Mouse (Mus musculus) regulatory T cell (primary cell): ENCODE measurements around the gene Samm50.
"Not testable (repeated sequence)": the region's sequence is repeated elsewhere in the genome, so short reads cannot be mapped to it uniquely, and the experiment has no call there.

Experiments
- in situ Hi-C: fragments of 300-600 bp; cut with MboI, MseI; formaldehyde crosslinking; loops from one replicate; pipeline ENCODE4 v1.15.1; 2025; ENCODE audit warnings: high pct_unique_total_duplicates

Gene Samm50

GRCm38 (mm10) chr15:84192058-84192791 lies at the start of gene Samm50:
TSS of gene Samm50 (plus strand) at chr15:84192241.
- in situ Hi-C loops = no loop called here

DNA sequence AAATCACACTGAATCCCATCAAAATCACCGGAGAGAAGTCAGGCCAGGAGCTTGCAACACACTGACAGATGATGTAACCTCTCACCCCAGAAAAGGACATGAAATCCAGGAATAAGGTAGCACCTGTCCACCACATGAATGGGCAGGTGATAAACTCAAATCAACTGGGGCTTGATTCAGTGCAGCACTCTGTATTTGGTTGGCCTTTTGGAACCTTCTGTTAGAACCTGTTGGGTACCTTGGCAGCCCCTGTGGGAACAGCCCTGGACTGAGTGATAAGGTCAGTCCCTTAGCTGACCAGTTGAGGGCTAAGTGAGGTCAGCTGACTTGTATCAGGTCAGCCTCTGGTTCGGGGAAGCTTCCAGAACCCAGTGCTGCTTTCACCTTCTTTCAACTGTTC lies 35.9 kb upstream of the Samm50 start:
- in situ Hi-C loops = no loop called here

GRCm38 (mm10) chr15:84157530-84157929 lies 34.5 kb upstream of the Samm50 start:
- in situ Hi-C loops = not testable (repeated sequence)

DNA sequence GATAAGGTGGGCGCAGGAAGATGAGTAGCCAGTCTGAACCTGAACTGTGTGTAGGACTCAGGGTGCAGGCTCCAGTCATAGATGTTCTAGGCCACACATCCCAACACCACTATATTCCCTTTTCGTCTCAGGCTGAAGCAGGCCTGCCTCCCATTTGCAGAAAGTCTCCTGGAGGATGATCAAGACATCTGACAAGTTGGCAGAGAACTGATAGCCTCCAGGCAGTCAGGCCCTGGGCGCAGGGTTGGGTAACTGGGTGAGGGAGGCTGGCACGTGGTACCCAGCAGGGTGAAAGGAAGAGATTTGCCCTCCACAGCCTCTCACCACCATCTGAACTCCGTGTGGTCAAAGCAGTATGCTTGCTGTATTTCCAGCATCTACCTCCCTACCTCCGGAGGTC lies 30.2 kb upstream of the Samm50 start:
- in situ Hi-C loops = no loop called here

GRCm38 (mm10) chr15:84166818-84167217 lies 25.2 kb upstream of the Samm50 start:
- in situ Hi-C loops = no loop called here

DNA sequence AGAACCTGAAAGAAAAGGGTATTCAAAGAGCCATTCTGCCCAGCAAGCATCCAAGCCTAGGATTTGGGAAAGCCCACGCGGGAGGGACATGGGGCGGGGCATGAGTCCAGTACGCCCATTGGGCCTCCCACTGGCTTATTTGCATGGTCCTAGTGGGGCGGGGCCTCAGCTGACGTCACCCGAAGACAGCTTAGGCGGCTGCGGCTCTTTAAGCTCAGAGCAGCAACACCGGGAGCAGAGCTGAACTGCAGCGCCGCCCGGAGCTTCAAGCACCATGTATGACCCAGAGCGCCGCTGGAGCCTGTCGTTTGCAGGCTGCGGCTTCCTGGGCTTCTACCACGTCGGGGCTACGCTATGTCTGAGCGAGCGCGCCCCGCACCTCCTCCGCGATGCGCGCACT lies 24.4 kb upstream of the Samm50 start, which contains the start of gene Pnpla3:
Gene Pnpla3, plus strand, starts transcription at position 238 of the 400 bp plus-strand sequence.
- in situ Hi-C loops = no loop called here

GRCm38 (mm10) chr15:84168170-84169161 lies 23.6 kb upstream of the Samm50 start:
- in situ Hi-C loops = no loop called here

GRCm38 (mm10) chr15:84169511-84169910 lies 22.5 kb upstream of the Samm50 start:
- in situ Hi-C loops = no loop called here

DNA sequence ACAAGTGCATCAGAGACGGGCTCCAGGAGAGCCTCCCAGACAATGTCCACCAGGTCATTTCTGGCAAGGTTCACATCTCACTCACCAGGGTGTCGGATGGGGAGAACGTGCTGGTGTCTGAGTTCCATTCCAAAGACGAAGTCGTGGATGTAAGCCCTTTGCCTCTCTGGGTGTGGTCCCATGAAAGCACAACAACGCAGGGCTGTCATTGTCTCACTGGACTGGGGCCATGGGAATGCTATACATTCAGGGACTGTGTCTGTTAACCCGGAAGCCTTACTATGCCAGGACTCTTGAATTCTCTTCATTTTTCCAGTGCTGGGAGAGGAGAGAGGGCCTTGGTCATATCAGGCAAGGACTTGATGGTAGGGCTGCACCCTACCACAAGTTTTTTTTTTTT lies 20.9 kb upstream of the Samm50 start:
- in situ Hi-C loops = no loop called here

GRCm38 (mm10) chr15:84178733-84179132 lies 13.3 kb upstream of the Samm50 start:
- in situ Hi-C loops = no loop called here

- in situ Hi-C loops = loop anchor here (5.0 kb wide), 1 partner anchor 65 kb away; no protein-coding TSS in a partner anchor
Measured at GRCm38 (mm10) chr15:84182000-84182399, 10.0 kb upstream of the Samm50 start.

GRCm38 (mm10) chr15:84183967-84184366 lies 8.1 kb upstream of the Samm50 start:
- in situ Hi-C loops = loop anchor here (5.0 kb wide), 1 partner anchor 67 kb away; no protein-coding TSS in a partner anchor

- in situ Hi-C loops = no loop called here
Measured at GRCm38 (mm10) chr15:84186196-84186595, 5.8 kb upstream of the Samm50 start.

- in situ Hi-C loops = no loop called here
Measured at GRCm38 (mm10) chr15:84188887-84189530, 3.0 kb upstream of the Samm50 start.

DNA sequence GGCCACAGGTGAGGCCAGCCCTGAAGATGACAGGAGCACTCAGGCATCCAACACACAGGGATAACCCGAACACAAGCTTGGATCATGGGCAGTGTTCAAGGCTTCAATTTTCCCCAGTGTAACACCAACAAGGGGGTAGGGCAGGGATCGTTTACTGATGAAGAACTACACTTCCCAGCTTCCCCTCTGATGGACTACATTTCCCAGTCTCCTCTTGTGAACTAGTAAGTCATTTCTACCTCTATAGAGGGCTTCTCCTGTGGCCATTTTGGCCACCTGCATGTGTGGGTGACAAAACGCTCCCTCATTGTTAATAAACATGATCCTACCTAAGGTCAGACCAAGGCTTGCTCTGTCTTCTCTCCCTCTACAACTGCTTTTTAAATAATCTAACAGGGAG lies 2.2 kb upstream of the Samm50 start:
- in situ Hi-C loops = no loop called here

GRCm38 (mm10) chr15:84191724-84192057 lies 350 bp upstream of the Samm50 start:
- in situ Hi-C loops = no loop called here

DNA sequence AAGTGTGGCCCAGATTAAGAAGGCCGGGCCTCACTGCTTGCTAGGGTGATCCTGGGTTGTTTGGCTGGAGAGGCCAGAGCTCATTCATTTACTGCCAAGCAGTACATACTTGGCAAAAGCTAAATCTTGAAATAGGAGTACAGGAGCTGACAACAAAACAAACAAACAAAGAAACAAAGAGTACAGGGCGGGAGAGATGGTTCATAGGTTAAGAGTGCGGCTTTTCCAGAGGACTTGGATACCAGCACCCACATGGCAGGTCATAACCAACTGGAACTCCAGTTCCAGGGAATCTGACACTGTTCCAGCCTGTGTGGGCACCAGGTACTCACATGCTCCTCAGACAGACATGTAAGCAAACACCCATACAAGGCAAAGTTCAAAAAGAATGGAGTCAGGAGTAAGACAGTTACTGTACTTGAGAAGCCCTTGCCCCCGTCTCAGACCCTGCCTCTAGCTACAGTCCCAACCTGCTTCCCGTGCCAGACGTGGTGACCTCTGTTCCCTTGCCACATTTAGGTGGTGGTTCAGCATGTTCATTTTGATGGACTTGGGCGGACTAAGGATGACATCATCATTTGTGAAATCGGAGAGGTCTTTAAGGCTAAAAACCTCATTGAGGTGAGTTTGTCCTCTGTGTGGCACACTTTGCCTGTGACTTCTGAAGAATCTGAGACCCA lies 4.6 kb downstream of the Samm50 start:
- in situ Hi-C loops = no loop called here

DNA sequence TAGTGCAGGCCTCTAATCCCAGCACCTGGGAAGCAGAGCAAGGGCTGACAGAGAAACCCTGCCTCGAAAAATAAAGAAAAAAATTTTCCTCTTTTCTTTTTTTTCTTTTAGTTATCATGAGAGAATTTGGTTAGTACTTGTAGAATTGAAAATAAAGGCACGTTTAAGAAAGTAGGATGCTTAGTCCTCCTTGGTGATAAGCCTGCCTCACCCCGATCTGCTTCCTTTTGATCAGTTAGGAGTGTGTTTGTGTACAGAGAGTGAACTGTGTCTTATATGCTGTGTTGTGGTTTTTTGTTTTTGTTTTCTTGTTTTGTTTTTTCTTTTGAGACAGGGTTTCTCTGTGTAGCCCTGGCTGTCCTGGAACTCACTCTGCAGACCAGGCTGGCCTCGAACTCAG lies 15.3 kb downstream of the Samm50 start:
- in situ Hi-C loops = no loop called here

DNA sequence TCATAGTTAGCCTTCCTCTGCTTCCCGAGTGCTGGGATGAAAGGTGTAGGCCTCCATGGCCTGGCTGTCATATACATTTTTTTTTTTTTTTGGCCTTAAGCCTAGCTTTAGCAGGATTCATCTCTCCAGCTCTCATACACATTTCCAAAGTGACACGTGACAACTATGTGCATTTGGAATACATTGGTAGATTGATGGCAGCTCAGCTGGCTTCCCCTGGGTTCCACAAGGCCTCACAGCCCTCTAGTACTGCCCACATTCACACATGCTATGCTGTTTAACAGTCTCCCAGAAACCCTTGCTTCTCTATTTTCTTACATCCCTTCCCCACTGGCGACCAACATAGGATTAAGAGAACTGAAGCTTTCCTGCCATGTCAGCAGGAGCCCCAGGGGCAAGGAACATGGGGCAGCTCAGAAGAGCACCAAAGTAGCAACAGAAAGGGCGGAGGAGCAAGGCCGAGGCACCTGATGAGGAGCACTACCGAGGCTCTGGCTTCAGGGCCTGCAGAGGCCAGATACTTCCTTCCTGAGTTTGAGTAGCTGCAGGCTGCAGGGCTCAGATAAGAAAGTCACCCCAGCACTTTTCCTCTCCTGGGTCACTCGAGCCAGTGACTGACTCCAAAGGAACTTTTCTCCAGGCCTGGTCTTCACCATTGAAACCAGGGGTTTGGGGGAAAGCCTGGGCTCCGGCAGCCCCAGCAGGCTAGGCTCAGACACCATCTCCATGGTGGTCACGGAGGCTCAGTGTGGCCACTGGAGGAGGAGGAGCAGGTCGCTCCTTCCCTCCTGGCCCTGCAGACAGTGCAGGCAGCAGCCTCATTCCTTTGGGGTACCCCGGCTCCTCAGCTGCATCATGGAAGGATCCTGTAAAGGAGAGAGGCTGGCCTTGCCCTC lies 17.7 kb downstream of the Samm50 start:
- in situ Hi-C loops = no loop called here

DNA sequence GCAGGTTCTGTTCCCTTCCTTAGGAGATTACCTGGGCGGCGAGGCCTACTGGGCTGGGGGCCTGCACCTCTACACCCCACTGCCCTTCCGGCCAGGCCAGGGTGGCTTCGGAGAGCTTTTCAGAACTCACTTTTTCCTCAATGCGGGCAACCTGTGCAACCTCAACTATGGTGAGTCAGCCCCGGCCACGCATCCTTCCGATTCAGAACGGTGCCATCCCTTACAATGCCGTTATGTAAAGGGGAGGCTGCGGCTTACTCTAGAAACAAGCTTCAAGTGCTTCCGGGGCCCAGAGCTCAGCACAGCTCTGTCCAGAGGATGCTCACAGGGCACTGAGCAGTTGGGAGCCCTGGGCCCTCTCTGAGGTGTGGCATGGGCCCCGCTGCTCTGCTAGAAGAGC lies 18.4 kb downstream of the Samm50 start:
- in situ Hi-C loops = no loop called here
